In the genomic region with DNA sequence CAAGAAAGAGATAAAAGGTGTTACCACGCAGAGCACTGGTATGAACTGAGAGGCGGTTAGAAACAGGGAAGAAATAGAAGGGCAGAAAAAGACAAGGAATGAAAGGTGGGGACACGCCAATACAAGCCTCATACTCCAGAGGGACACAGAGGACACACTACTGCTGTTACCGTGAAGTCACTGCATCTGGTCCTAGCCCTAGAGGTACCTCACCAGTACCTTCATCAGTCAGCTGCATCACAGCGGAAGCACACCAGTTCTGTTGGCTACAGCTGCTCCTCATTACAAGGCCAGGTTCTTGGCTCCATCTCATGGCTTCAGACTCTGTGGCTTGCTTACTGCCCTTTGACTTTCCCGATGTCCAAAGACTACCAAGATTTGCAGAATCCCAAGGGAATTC, we compare ENCODE assay signal across 24 mouse cellular contexts. TPM values are rescaled to one million over a fixed set of nuclear protein-coding genes. Genes with fewer than 3 reads are reported as not detected.
"Had no signal": no experiment of that assay in that cellular context is flagged by ENCODE, and none has a peak within 500 bp of the region (broad histone marks: within the 10 kb centered on the region; RNA-seq: fewer than 3 reads in every experiment).

No protein-coding gene starts in this region.

- H3K9ac ChIP-seq: liver, embryonic 13.5 days; neural tube, embryonic 13.5 days; stomach, embryonic 15.5 days had no signal

- ATAC-seq: intestine, postnatal 0 days had no signal

- H3K4me3 ChIP-seq: layer of hippocampus, adult 2 months; liver, embryonic 13.5 days; midbrain, embryonic 10.5 days; neural tube, embryonic 13.5 days; stomach, embryonic 15.5 days had no signal

- H3K9me3 ChIP-seq: liver, embryonic 13.5 days; midbrain, embryonic 10.5 days; neural tube, embryonic 13.5 days; stomach, embryonic 15.5 days had no signal

- H3K27ac ChIP-seq: kidney, postnatal 0 days; layer of hippocampus, adult 2 months; liver, embryonic 13.5 days; midbrain, embryonic 10.5 days; neural tube, embryonic 13.5 days; stomach, embryonic 15.5 days had no signal

- H3K4me1 ChIP-seq: midbrain, embryonic 10.5 days; neural tube, embryonic 13.5 days; stomach, embryonic 15.5 days had no signal

- H3K4me2 ChIP-seq: liver, embryonic 13.5 days; neural tube, embryonic 13.5 days; stomach, embryonic 15.5 days had no signal

- DNase-seq: liver, embryonic 13.5 days; lung, adult 2 months; lung, postnatal 14 days; lung, postnatal 4 days; midbrain, embryonic 14.5 days; retina, postnatal 1 day; right cerebral cortex, postnatal 25 days; spleen, adult 18-20 months; thymus, postnatal 36 days had no signal

- H3K27me3 ChIP-seq: liver, embryonic 13.5 days; neural tube, embryonic 13.5 days; stomach, embryonic 15.5 days had no signal

- H3K36me3 ChIP-seq: liver, embryonic 13.5 days; midbrain, embryonic 10.5 days; neural tube, embryonic 13.5 days; stomach, embryonic 15.5 days had no signal

RNA-seq across cellular contexts. Expression of a gene that starts 21.6 kb away (rescaled TPM):
- total RNA-seq: layer of hippocampus, adult 2 months; layer of hippocampus, postnatal 25 days had no signal
- polyA plus RNA-seq: kidney, embryonic 14.5 days; limb, embryonic 11.5 days; midbrain, embryonic 10.5 days; midbrain, embryonic 14.5 days; neural tube, embryonic 13.5 days had no signal

RNA-seq across cellular contexts. Expression of a gene that starts 59.5 kb away (rescaled TPM):
- total RNA-seq: layer of hippocampus, adult 2 months; left cerebral cortex, adult 18-20 months; left cerebral cortex, postnatal 25 days; megakaryocyte progenitor cell, adult 5-6 weeks had no signal
- polyA plus RNA-seq: kidney, adult 2 months; kidney, embryonic 14.5 days; large intestine, adult 2 months; limb, embryonic 11.5 days; limb, embryonic 14.5 days; midbrain, embryonic 10.5 days; midbrain, embryonic 14.5 days; neural tube, embryonic 13.5 days had no signal
